Mouse (Mus musculus) frontal cortex, adult (tissue): ENCODE data around the gene Rreb1.

ENCODE experiments used
- ATAC-seq: cut with Nextera tagmentation; 2 replicates; pipeline ENCODE4 v1.9.2; 2017; ENCODE audit warnings: mild to moderate bottlenecking, moderate library complexity, mixed read lengths; ENCODE audit not compliant: low TSS enrichment

The Rreb1 gene

DNA sequence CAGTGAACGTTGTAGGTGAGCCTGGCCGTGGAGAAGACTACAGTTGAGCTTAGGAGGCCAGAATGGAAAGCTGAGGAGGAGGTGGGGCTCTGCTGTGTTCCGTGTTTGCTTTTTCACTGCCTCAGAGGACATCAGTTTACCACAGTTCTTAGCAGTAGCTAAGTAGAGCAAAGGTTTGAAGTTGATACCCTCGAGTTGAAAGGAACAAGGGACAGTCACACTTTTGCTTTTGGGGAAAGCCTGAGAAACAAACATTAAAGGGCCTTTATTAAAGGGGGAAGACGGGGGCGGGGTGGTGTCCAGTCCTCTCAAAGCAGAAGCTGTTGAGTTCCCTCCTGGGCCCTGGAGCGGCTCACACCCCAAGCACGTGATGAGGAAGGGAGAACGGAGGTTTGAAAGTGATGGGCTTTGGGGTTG is 1.1 kb downstream of the Rreb1 start:
- ATAC-seq: no peak

DNA sequence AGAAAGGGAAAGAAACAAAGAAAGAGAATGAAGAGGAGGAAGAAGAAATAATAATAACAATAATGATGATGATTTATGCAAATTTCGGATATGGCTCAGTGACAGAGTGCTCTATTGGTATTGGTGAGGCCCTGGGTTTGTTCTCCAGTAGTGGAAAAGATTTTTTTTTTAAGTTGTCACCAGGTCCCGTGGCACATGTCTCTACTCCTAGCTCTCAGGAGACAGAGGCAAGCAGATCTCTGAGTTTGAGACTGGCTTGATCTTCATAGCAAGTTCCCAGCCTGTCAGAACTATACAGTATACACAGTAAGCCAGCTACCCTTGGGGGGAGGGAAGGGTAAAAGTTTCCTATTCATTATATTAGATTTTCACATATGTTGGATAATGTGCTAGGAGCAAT is 3.4 kb downstream of the Rreb1 start:
- ATAC-seq: no peak

DNA sequence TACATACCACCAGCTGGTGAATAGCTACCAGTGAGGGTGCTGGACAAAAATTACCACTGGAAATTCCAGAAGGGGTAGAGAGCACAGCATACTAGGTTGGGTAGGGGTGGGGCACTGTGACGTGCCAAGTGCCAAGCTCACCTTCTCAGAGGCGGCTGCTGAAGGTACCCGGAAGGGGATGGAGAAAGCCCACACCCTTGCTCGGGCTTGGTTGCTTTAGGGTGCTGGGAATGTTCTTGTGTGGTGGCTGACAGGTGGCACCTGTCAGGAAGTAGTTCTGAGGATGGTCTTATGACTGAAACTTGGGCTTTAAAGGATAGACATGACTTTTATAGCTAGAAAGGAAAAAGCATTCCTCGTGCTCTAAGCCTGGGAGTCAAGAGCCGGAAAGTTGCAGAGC is 3.9 kb downstream of the Rreb1 start:
- ATAC-seq: no peak

DNA sequence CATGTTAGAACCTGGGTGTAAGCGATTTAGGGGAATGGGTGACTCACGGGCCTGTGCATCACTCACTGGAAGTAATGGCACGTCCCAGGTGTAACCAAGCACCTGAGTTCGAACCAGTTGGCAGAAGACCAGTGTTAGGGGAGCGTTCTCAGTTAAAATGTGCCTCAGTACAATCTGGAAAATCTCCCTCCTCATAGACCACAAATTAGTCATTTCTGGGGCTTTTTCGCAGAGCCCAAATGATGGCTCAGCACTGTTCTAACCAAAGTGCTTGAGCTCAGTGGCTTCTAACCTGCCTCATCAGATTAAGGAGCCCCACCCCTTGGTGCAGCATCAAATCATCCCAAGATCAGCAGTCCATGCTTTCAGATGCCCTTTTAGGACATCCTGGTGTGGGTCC is 5.5 kb downstream of the Rreb1 start:
- no peak for ATAC-seq

DNA sequence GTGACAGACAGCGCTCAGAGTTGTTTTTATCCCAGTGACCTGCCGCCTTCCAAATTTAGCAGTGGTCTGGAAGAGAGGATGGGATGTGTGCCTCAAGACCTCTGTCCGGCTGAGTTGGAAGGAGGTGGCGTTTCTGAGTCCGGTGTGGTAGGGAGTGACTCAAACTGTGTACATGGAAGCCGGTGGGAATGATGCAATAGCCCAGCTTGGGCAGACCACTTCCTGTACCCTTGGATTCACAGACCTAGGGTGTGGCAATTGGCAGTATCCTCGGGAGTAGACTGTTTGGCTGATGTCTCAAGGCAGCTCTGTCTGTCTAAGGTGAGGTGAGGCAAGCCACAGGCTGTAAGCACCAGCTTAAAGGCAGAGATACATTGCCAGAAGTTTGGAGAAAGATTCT is 6.0 kb downstream of the Rreb1 start:
- ATAC-seq: no peak

DNA sequence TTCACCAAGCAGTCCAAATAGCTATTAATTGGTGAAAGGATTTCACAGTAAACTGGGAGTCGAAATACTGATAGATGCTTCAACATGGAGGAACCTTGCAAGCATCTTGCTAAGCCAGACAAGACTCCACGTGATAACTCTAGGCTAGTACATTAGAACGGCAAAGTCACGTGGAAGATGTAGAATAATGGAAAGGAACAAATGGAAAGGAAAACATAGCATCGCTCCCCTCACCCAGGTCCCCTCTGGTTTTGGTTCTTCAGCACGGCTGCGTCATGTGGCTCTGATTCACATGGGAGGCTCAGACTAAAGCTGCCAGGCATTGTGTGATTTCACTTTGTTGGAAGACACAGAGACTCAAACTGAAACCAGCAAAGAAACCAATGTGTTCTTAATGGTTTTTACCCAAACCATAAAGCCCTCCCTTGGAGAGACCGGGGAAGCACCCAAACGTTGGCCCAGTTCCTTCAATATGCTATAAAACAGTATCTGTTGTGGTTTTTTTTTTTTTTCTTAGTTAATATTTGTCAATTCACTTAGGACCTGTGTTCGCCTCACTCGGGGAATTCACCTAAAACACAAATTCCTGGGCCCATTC is 14.6 kb downstream of the Rreb1 start:
- ATAC-seq: no peak

DNA sequence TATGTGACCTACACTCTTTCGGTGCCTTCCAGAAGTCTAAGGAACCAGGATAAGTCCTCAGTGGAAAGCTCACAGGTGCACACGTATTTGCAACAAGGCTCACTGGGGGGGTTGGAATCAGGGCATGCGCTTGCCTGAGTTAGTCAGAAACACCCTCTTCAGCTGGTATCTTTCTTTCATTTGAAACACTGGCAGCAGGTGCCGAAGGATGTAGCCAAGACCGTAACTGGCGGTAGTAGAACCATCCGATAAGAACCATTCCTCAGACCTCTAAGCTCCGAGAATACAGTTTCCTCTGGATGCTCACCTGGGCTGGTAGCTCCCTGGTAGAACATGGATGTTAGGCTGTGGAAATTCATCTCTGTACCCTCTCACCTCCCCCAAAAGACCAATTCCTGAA is 20.6 kb downstream of the Rreb1 start:
- no peak for ATAC-seq

DNA sequence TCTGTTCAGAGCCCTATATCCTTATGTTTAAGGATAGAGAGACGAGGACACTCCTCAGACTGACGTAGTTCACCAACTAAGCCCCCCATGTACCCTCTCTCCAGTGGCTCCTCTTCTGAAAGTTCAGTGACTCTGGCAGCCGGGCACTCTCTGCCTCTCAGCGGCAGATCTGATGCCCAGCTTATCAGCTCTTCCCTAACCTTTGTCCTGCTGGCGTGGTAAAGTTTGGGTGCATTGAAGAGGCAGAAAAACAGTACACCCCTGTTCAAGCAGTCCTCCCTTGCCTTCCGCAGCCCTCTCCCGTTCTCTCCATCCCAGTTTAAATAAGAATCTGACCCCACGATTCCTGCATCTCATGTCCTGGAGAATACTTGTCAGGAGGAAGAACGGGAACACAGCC is 21.2 kb downstream of the Rreb1 start:
- ATAC-seq: no peak

DNA sequence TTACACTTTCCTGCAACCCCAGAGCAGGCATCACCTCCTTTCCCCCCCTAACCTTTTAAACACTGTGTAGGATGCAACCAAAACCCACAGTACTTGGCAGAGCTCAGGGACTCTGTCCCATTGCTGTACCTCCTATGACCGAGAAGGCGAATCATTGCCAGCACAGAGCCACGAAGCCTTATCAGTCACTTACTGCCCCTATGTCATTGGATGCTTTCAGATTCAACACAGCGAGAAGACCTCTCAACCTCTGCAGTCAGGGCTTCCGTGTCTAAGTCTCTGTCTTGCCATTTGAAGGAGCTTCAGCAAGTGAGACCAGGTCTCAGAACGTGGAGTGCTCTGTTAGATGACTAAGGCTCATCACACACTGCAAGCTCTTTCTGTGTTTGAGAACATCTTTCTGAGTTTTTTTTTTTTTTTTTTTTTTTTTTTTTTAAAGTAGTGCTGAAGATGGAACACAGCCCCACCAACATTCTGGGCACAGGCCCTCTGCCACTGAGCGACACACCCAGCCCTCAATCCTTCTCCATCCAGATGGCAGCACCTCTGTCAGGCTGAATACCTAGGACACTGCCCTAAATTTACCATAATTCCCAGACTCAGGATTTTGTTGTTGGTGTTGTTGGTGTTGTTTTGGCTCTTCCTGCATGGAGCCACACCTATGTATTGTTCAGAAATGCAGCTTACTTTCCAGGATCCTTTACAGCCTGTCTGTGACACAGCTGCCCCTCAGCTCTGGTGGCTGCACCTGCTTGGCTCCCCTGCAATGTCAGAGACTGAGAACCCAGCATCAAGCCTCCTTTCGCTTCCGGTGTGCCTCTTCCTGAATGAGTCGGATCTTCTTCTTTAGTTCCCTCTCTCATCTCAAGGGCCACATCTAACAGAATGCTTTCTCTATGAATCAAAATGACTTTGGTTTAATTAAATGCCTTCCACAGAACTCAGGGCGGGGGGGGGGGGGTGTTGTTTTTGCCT is 23.2 kb downstream of the Rreb1 start:
- no peak for ATAC-seq

DNA sequence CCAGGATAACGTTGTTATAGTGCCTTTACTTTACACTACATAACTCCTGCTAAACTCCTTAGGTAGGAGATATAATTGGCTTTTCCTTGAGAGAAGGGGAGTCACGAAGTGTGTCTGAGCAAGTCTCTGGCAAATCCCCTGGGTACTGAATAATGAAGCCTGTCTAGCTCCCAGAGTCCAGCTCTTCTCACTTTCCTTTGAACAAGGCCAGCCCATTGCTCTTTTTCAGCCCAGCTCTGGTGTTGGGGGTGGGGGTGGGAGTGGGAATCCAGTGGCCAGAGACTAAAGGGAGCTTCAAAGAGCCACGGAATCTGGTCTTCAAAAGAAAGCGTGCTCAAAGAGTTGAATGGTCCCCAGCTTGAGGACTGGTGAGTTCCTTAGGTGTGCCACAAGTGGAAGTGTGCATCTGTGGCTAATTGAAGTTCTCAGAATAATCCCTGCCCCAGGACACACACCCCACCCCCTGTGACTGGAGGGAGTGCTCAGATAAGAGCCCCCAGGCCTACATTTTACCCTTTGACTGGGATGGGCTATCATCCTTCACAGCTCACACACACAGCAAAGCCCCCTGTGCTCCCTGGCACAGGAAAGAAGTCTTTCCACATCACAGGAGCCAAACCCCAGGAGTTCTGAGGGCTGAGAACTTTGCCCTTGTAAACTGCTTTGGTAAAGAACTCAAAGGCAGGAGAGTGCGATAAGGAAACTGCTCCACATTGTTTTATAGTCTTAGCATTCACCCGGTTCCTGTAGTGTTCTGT is 24.2 kb downstream of the Rreb1 start:
- ATAC-seq: no peak

DNA sequence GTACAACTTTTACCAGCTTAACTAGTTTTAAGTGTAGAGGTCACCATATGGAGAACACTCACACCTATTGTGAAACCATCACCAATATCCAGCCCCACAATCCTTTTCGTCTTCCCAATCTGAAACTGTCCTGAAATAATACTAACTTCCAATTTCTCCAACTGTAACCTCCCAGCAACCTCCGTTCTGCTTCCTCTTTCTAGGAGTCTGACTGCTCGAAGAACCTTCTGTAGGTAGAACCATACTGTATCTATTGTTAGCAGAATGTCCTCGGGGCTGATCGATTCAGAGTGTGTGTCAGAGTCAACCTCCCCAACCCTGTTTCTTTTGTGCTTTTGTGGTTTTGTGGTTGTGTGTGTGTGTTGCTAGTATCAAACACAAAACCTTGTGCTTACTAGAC is 25.0 kb downstream of the Rreb1 start:
- no peak for ATAC-seq

DNA sequence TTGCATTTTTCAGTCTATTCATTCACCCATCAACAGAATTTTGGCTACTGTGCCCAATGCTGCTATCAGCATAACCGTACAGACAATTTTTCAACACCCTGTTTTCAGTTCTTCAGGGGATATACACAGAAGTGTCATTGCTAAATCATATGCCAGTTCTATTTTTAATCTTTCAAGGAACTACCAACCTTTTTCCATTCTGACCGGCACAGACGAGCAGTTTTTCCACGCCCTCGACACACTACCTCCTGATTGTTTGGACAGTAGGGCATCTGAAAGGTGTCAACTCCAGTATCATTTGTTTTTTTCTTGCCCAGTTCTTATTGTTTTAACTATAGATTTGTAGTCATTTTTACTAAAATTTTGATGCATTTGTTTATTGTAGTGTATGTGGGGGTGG is 25.8 kb downstream of the Rreb1 start:
- no peak for ATAC-seq

DNA sequence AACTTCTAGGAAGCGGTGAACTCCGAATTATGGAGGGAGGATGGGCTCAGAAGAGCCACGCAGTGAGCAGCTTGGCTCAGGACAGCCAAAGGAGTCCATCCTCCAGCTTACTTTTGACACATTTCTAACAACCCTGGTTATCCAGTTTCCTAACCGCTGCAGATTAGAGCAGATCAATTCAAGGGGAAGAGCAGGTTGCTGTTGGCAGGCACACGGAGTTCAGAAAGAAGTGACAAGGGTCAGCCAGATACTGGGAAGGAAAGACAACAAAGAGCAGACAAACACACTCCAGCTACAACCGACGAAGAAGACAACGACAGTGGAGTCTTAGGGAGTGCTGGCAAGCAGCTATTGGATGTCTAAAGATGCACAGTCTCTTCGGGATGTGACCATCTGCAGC is 36.8 kb downstream of the Rreb1 start:
- no peak for ATAC-seq

DNA sequence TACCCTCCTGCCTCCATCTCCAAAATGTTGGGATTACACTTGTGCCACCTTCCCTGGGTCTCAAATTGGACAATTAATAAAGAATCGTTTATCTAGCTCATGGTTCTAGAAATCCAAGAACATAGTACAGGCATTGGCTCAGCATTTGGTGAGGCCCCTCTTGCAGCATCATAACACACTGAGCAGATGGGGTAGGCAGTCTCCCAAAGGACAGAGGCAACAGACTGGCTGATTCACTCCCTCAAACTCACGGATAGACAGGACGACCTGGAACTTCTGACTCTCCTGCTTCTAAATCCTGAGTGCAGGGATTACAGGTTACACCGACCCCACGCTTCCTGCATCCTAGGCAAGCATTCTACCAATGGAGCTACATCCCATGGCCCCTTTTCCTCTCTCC is 38.5 kb downstream of the Rreb1 start:
- no peak for ATAC-seq

DNA sequence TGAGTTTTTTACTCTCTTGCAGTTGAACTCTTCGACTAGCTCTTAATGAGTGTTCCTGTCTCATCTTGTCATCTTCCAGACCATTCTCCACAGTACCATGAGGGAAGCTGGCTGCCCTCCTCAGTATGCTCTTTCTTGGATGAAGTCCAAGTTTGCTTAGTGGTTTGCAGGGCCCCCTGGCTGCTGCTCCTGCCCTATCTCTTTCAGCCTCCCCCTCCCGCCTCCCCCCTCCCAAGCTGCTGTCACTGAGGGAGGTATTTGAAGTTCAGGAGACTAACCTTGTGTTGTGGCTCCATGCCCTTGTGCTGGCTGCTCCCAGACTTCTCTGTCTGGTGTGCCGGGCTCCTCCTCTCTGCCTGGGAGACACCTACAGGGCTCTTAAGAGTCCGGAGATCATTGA is 43.2 kb downstream of the Rreb1 start:
- no peak for ATAC-seq

DNA sequence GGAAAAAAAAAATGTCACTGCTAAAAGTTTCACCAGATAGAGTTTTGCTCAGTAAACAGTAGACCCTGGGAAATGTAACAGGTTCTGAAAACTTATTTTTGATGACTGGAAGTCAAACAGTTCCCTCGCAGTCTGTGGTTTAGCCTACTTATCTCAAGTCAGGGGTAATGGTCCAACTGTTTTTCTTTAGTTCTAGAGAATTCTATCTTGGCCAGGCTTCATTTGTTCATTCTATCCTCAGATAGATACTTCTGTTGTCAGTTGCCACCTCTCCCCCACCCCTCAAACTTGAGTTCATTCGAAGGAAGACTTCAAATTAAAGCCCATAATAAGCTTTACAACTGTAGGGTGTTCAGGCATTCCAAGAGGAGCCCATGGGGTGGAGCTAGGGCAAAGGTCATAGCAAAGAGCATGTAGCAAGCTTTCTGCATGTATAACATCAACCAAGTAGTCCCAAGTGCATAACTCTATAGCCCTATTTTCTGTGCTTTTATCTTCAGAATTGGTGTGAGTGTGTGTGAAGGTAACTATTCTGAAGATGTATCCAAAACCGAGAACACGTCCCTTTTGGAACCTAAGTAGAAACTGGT is 46.2 kb downstream of the Rreb1 start:
- ATAC-seq: no peak

DNA sequence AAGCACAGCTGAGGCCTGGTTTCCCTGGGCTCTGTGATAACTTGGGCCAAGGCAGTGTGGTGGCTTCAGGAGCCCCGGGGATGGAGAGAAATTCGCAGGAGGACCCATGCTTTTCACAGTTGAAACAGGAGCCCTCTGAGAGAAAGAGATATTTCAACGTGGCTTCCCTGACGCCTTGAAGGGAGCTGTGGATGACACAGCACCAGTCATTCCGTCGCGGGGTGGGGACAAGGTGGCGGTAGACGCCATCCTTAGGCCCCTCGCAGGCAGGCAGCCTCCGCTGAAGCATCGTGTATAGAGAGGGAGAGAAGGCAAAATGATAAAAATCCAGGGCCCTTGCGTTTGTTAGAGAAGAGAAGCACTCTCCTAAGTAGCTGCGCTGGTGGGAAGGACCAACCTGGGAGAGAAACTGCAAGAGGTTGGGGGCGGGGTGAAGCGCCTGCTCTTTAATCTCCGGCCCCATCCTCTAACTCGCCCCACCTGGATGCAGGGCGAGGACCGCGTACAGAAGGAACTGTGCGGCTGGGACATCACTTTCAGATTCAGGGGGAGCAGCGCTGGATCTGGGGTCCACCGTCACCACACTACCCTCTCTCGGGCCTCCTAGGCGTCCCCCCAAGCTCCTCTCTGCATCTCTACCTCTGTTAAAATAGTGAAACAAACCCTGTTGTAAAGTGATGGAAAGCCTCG is 46.9 kb downstream of the Rreb1 start:
- ATAC-seq: peak; percentile 31; the same call in 1 of the 2 replicates

DNA sequence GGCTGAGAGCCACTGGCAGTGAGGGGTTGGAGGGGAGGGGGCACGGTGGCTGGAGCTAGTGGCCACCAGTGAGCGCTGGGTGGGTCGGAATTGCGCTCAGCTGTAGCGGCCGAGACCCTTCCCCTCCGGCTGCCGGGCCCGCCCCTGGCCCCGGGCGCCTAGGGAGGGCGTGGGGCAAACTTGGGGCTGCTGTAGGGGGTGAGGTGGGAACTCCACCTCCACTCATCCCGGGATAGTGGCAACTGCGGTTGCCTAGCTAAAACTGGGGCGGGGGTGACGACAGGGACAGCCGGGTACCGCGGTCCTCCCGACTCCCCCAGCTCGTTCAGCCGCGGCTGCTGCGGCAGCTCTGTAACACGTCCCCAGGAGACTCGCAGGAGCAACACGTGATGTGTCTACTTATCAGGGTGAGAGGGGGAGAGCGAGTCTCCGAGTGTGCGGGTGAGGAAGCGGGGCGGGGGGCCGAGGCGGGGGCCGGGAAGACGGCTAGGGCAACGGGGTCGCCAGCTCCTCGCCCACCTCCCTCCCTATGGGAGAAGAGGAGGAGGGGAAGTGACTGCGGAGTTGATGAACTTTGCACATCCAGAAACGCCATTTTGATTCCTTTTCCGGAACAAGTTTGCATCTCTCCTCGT is 47.6 kb downstream of the Rreb1 start:
- peak; percentile 58 for ATAC-seq

DNA sequence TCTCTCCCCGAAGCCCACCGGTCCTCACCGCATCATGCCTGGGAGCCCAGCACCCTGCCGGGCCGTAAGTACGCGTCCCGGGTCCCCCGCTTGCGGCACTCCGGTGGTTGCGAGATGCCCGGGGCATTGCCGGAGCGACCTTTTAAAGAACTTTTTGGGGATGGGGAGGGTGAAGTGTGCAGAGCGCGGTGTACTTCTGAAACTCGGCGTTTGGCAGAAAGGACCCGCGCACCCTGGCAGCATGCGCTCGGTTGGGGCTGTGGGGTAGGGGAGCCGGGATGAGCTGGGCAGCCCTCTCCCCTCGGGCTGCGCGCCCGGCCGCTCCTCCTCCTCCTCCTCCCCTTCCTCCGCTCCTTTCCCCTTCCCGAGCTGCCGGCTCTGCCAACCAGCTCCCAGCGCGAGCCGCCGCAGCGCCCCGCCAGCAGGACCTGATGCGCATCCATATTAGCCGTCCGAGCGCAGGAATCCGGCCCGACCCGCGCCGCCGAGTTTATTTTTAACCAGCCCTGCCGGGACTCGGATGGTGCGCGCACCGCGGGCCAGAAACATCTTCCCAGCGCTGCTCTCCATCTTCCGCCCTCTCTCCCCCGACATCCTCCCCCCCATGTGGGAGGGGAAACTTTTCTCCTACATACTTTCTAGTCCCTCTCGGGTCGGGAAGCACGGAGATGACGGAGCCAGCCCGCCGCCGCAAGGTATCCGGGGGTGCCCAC is 48.2 kb downstream of the Rreb1 start:
- peak; percentile 56 for ATAC-seq

DNA sequence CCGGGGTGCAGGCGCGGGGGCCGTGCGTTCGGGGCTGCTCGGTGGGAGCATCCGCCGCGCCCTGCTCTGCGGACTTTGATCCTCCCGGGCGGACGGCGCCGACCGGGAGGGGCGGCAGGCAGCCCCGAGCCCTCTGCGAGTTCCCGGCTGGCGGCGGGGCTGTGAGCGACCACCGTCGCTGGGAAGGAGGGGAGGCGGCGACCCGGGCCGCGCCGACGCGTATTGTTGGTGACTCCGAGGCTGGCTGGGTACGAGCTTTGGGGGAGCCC is 48.7 kb downstream of the Rreb1 start:
- no peak for ATAC-seq
